Mouse (Mus musculus) midbrain, embryonic 14.5 days (tissue): ENCODE measurements around the gene Ipo9. TPM values are rescaled to one million over a fixed set of nuclear protein-coding genes. Genes with fewer than 3 reads are reported as not detected.
A peak's percentile ranks its signal among the peaks of the same experiment; 100 is the strongest.

ENCODE experiments used
- ATAC-seq: fragments of 200-750 bp; cut with Nextera tagmentation; 2 replicates; pipeline ENCODE4 v1.8.0; 2017; ENCODE audit warnings: moderate number of reproducible peaks, moderate library complexity; ENCODE audit not compliant: low FRiP score, low TSS enrichment
- DNase-seq: peaks from one replicate; pipeline ENCODE4 v3.0.0-alpha.2; 2015
- H3K27ac ChIP-seq: fragments of 300-500 bp; sonication (generic); replicated peaks from 2 replicates; pipeline ENCODE4 v1.5.1; 2014; ENCODE audit warnings: mild to moderate bottlenecking, low read depth, low read length, moderate library complexity
- H3K27me3 ChIP-seq: fragments of 300-500 bp; sonication (generic); 2 replicates; pipeline ENCODE4 v1.6.1; 2014; ENCODE audit warnings: low read length, control low read depth, mixed read lengths; ENCODE audit not compliant: control insufficient read depth, insufficient read depth
- H3K36me3 ChIP-seq: fragments of 300-500 bp; sonication (generic); 2 replicates; pipeline ENCODE4 v1.6.1; 2014; ENCODE audit warnings: low read length, control low read depth; ENCODE audit not compliant: control insufficient read depth, insufficient read depth
- H3K4me1 ChIP-seq: fragments of 300-500 bp; sonication (generic); 2 replicates; pipeline ENCODE4 v1.6.1; 2014; ENCODE audit warnings: mild to moderate bottlenecking, antibody characterized with exemption, low read length, control low read depth; ENCODE audit not compliant: control insufficient read depth, insufficient read depth
- H3K4me2 ChIP-seq: fragments of 300-500 bp; sonication (generic); 2 replicates; pipeline ENCODE4 v1.6.1; 2014; ENCODE audit warnings: mild to moderate bottlenecking, low read length, moderate library complexity
- H3K4me3 ChIP-seq: fragments of 300-500 bp; sonication (generic); replicated peaks from 2 replicates; pipeline ENCODE4 v1.5.1; 2014; ENCODE audit warnings: low read depth, low read length
- H3K9ac ChIP-seq: fragments of 300-500 bp; sonication (generic); replicated peaks from 2 replicates; pipeline ENCODE4 v1.6.1; 2014; ENCODE audit warnings: mild to moderate bottlenecking, low read length, moderate library complexity
- H3K9me3 ChIP-seq: fragments of 300-500 bp; sonication (generic); 2 replicates; pipeline ENCODE4 v1.6.1; 2016; ENCODE audit warnings: low read length, control low read depth, mixed read lengths; ENCODE audit not compliant: control insufficient read depth
- WGBS: fragments of 180-500 bp; shearing (Covaris S2); extraction: QIAGEN DNeasy Blood & Tissue Kit; methylation state at CpG from one replicate; pipeline ENCODE4 v1.1.7; 2014; 5-methylcytosine and 5-hydroxymethylcytosine counted together
- polyA plus RNA-seq: library from polyadenylated mRNA; unstranded; fragments of >200 nt; fragmentation: Nextera tagmentation; extraction: Ambion mirVana; gene quantifications from 2 replicates; pipeline ENCODE4 v1.2.1, GENCODE M21; 2014

Ipo9 gene
- polyA plus RNA-seq, 1 experiment from 2014 or later, result 127 TPM

GRCm38 (mm10) chr1:135413996-135414395 lies 16.3 kb downstream of the Ipo9 start:
- no peak for ATAC-seq
- no peak overlapping the region for H3K4me3 ChIP-seq

GRCm38 (mm10) chr1:135412130-135412529 lies 18.2 kb downstream of the Ipo9 start:
- H3K9ac ChIP-seq, result no peak overlapping the region
- 88% methylated on average over 4 of the region's 4 CpGs for WGBS
- no peaks in the 10 kb centered on the region for H3K27me3 ChIP-seq
- no peak for DNase-seq
- no peaks in the 10 kb centered on the region for H3K9me3 ChIP-seq
- H3K4me3 ChIP-seq, result no peak overlapping the region
- H3K27ac ChIP-seq, result no peak overlapping the region
- no peaks in the 10 kb centered on the region for H3K4me1 ChIP-seq
- no peak overlapping the region for H3K4me2 ChIP-seq
- peaks cover 97% of the 10 kb centered on the region for H3K36me3 ChIP-seq
- ATAC-seq, result no peak

More at GRCm38 (mm10) chr1:135413996-135414395, 16.3 kb downstream of the Ipo9 start:
- no peak for DNase-seq
- H3K4me1 ChIP-seq, result no peaks in the 10 kb centered on the region
- no peaks in the 10 kb centered on the region for H3K27me3 ChIP-seq
- no peak overlapping the region for H3K4me2 ChIP-seq
- H3K9ac ChIP-seq, result no peak overlapping the region
- no peaks in the 10 kb centered on the region for H3K9me3 ChIP-seq
- H3K36me3 ChIP-seq, result peaks cover 97% of the 10 kb centered on the region
- H3K27ac ChIP-seq, result no peak overlapping the region

GRCm38 (mm10) chr1:135410967-135411366 lies 19.3 kb downstream of the Ipo9 start:
- Histone ChIP-seq H3K4me2 (no peak overlapping the region), H3K4me1 (no peaks in the 10 kb centered on the region), H3K4me3 (no peak overlapping the region), H3K9me3 (no peaks in the 10 kb centered on the region), H3K27me3 (no peaks in the 10 kb centered on the region), H3K36me3 (peaks cover 96% of the 10 kb centered on the region), H3K27ac (no peak overlapping the region), H3K9ac (no peak overlapping the region)
- WGBS, result 82% methylated on average over 2 of the region's 2 CpGs
- DNase-seq, result no peak
- no peak for ATAC-seq

GRCm38 (mm10) chr1:135408973-135409372 lies 21.3 kb downstream of the Ipo9 start:
- H3K4me1 ChIP-seq, result no peaks in the 10 kb centered on the region
- ATAC-seq (no peak), DNase-seq (no peak)
- no peaks in the 10 kb centered on the region for H3K9me3 ChIP-seq
- no peak overlapping the region for H3K27ac ChIP-seq
- no peak overlapping the region for H3K4me3 ChIP-seq
- WGBS, result 97% methylated on average over 4 of the region's 4 CpGs
- H3K4me2 ChIP-seq, result no peak overlapping the region
- H3K36me3 ChIP-seq, result peaks cover 96% of the 10 kb centered on the region
- no peak overlapping the region for H3K9ac ChIP-seq
- H3K27me3 ChIP-seq, result no peaks in the 10 kb centered on the region

- Histone ChIP-seq H3K9me3 (no peaks in the 10 kb centered on the region), H3K4me3 (no peak overlapping the region), H3K27me3 (no peaks in the 10 kb centered on the region), H3K4me2 (no peak overlapping the region), H3K27ac (no peak overlapping the region), H3K9ac (no peak overlapping the region), H3K4me1 (no peaks in the 10 kb centered on the region), H3K36me3 (peaks cover 92% of the 10 kb centered on the region)
- ATAC-seq (no peak), DNase-seq (no peak)
- 87% methylated on average over 7 of the region's 7 CpGs for WGBS
These were observed 24.9 kb downstream of the Ipo9 start for GRCm38 (mm10) chr1:135405356-135405755.

GRCm38 (mm10) chr1:135401452-135402110 lies 28.7 kb downstream of the Ipo9 start:
- Histone ChIP-seq H3K36me3 (peaks cover 89% of the 10 kb centered on the region), H3K4me3 (no peak overlapping the region), H3K4me1 (no peaks in the 10 kb centered on the region), H3K4me2 (no peak overlapping the region), H3K9ac (no peak overlapping the region), H3K27ac (no peak overlapping the region), H3K9me3 (no peaks in the 10 kb centered on the region), H3K27me3 (no peaks in the 10 kb centered on the region)
- 96% methylated on average over 3 of the region's 3 CpGs for WGBS
- no peak for ATAC-seq
- peak; percentile 41 for DNase-seq

GRCm38 (mm10) chr1:135399466-135399865 lies 30.8 kb downstream of the Ipo9 start:
- no peak for ATAC-seq
- no peaks in the 10 kb centered on the region for H3K4me1 ChIP-seq
- H3K27ac ChIP-seq, result no peak overlapping the region
- H3K36me3 ChIP-seq, result peaks cover 89% of the 10 kb centered on the region
- no peak overlapping the region for H3K9ac ChIP-seq
- H3K4me3 ChIP-seq, result no peak overlapping the region
- no peaks in the 10 kb centered on the region for H3K9me3 ChIP-seq
- no peak for DNase-seq
- H3K4me2 ChIP-seq, result no peak overlapping the region
- WGBS, result 99% methylated on average over 5 of the region's 5 CpGs
- no peaks in the 10 kb centered on the region for H3K27me3 ChIP-seq

- Histone ChIP-seq H3K4me3 (no peak overlapping the region), H3K4me2 (no peak overlapping the region), H3K4me1 (no peaks in the 10 kb centered on the region), H3K27me3 (no peaks in the 10 kb centered on the region), H3K9me3 (no peaks in the 10 kb centered on the region), H3K27ac (no peak overlapping the region), H3K9ac (no peak overlapping the region), H3K36me3 (peaks cover 86% of the 10 kb centered on the region)
- no peak for DNase-seq
- WGBS, result 90% methylated on average over 9 of the region's 9 CpGs
- no peak for ATAC-seq
These were observed 45.1 kb downstream of the Ipo9 start for GRCm38 (mm10) chr1:135385161-135385560.

- H3K4me3 ChIP-seq, result no peak overlapping the region
- ATAC-seq (no peak), DNase-seq (no peak)
- no peaks in the 10 kb centered on the region for H3K4me1 ChIP-seq
- 95% methylated on average over 5 of the region's 5 CpGs for WGBS
- H3K27ac ChIP-seq, result no peak overlapping the region
- no peak overlapping the region for H3K9ac ChIP-seq
- peaks cover 76% of the 10 kb centered on the region for H3K36me3 ChIP-seq
- no peak overlapping the region for H3K4me2 ChIP-seq
- H3K27me3 ChIP-seq, result no peaks in the 10 kb centered on the region
- H3K9me3 ChIP-seq, result no peaks in the 10 kb centered on the region
These were observed 46.1 kb downstream of the Ipo9 start for GRCm38 (mm10) chr1:135384171-135384570.
